Mouse (Mus musculus): ENCODE measurements around the gene Epn1.

Gene Epn1

GRCm38 (mm10) chr7:5101066-5101663, 21.1 kb downstream of the Epn1 start:
- ChIA-PET POLR2A (interaction anchor here in 1 of 4 experiments (0.6 to 1.3 kb wide), 3 partner anchors 10 to 136 kb away, joined by 3 read pairs; no protein-coding TSS in a partner anchor), CTCF (no interaction called here)

DNA sequence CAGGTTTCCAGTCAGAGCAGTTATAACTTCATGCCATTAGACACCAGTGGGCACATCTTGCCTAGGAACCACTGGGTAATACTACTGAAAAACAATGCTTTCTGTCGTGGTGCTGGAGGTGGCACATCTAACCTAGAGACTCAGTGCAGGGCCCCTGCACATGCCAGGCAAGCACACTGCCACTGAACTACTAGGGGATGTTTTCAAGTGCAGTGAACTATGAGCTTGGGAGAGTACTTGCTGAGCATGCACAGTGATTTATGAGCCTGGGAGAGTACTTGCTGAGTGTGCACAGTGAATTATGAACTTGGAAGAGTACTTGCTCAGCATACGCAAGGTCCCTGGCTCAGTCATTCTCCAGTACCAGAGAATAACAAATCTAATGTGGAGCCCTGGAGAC, 22.5 kb downstream of the Epn1 start:
- ChIA-PET POLR2A (no interaction called here), CTCF (no interaction called here)

- ChIA-PET CTCF (interaction anchor here in 1 of 4 experiments (2.5 kb wide), 1 partner anchor 18 kb away, joined by 10 read pairs; the partner anchor contains the start of gene Rasl2-9), POLR2A (interaction anchor here in 3 of 4 experiments (0.7 to 1.3 kb wide), 4 partner anchors 10 to 95 kb away, joined by 3 read pairs; partner anchors contain the start of gene Zfp524 (in 1 of the 3))
Measured at GRCm38 (mm10) chr7:5108272-5108671, 28.2 kb downstream of the Epn1 start.

- POLR2A ChIA-PET = interaction anchor here in 2 of 4 experiments (0.6 to 1.3 kb wide), 7 partner anchors 9 to 1806 kb away, joined by 3 read pairs; partner anchors contain the start of genes Ube2s (in 1 of the 2) and Zfp524 (in 1 of the 2)
Measured at GRCm38 (mm10) chr7:5109301-5109700, 29.3 kb downstream of the Epn1 start.

DNA sequence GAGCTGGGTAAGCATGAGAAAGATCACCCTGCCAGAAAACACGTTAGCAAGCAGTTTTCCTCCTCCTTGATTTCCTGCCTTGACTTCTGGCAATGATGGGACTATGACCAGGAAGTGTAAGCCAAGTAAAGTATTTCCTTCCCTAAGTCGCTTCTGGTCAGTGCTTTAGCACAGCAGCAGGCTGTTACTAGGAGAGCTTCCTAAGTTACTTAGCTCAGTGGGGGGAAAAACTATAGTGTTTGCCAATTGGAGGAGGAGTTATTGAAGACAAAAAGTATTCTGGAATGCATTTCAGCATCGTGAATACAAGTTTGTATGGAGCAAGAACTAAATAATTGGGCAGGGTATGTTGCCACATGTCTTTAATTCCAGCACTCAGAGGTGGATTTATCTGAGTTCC, 32.7 kb downstream of the Epn1 start:
- POLR2A ChIA-PET = no interaction called here
- CTCF ChIA-PET = interaction anchor here in 1 of 4 experiments (0.6 kb wide), 1 partner anchor 13 kb away, joined by 5 read pairs; the partner anchor contains the start of gene Rasl2-9

More at GRCm38 (mm10) chr7:5109301-5109700, 29.3 kb downstream of the Epn1 start:
- CTCF ChIA-PET = interaction anchor here (0.5 to 2.5 kb wide), 8 partner anchors 12 to 228 kb away, joined by 3 to 10 read pairs (median 4); partner anchors contain the start of genes Rasl2-9 (in 1 of the 4) and Zfp579 (in 1 of the 4)

- CTCF ChIA-PET = interaction anchor here in 3 of 4 experiments (1.0 to 1.8 kb wide), 3 partner anchors 9 kb away, joined by 4 to 8 read pairs (median 4); partner anchors contain the start of gene Rasl2-9 (in 3 of the 3)
Measured at GRCm38 (mm10) chr7:5116850-5117249, 36.8 kb downstream of the Epn1 start, which contains the start of gene Rfpl4. Rfpl4 (minus strand) TSS chr7:5116950.

DNA sequence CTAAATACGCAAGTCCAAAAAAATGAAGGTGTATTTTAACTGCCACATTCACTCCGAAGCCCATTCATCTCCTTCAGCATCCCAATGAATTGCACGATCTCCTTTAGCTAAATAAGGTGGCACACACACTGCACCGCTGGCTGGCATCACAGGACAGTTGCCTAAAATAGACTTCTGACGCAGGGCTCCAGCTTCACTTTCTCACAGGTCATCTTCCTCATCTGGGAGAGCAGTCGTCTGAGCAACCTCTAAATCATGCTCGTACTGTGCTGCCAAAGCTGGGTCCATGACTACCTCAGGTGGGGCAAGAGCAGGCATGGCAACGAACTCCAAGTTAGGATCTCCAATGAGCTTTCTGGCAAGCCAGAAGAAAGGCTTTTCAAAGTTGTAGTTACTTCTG, 45.0 kb downstream of the Epn1 start:
- ChIA-PET POLR2A (no interaction called here), CTCF (interaction anchor here in 2 of 4 experiments (1.2 to 1.6 kb wide), 2 partner anchors 65 to 156 kb away, joined by 3 to 11 read pairs; no protein-coding TSS in a partner anchor)

More at GRCm38 (mm10) chr7:5116850-5117249, 36.8 kb downstream of the Epn1 start, which contains the start of gene Rfpl4:
- POLR2A ChIA-PET = no interaction called here

- ChIA-PET CTCF (interaction anchor here (0.5 to 1.6 kb wide), 24 partner anchors 8 to 1045 kb away, joined by 3 to 11 read pairs (median 4); partner anchors contain the start of genes Fiz1 (in 1 of the 4), Gm44973 (in 1 of the 4), Rfpl4 (in 1 of the 4) and Sbk2 (in 1 of the 4)), POLR2A (interaction anchor here (0.5 to 1.0 kb wide), 6 partner anchors 9 to 319 kb away, joined by 3 read pairs; partner anchors contain the start of gene U2af2 (in 1 of the 4))
Measured at GRCm38 (mm10) chr7:5125549-5126406, 45.7 kb downstream of the Epn1 start, which contains the start of gene Rasl2-9. Rasl2-9 (minus strand) TSS chr7:5125950.

All from embryonic stem cell, embryonic (primary cell).